In the genomic region with DNA sequence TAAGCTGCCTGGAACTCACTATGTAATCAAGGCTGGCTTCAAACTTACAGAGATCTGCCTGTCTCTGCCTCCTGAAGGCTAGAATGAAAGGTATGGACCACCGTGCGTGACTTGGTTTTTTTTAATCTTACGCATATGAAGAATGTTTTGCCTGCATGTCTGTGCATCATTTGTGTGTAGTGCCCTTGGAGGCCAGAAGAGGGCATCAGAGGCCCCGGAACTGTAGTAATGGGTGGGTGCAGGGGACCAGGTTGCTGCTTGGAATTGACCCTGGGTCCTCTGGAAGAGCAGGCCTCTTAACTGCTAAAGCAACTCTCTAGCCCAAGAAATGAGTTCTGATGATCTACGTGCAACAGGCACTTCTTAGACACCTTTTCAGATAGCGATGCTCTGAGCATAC, we compare ENCODE assay signal across 20 mouse cellular contexts. TPM values are rescaled to one million over a fixed set of nuclear protein-coding genes. Genes with fewer than 3 reads are reported as not detected.
A peak's percentile ranks its signal among the peaks of the same experiment; 100 is the strongest.
DNase-seq lines count a peak whose midpoint lies in the region; ATAC-seq and TF ChIP-seq lines count a peak whose summit lies in the region.
"Had no signal": no experiment of that assay in that cellular context is flagged by ENCODE, and none has a peak within 500 bp of the region (broad histone marks: within the 10 kb centered on the region; RNA-seq: fewer than 3 reads in every experiment).

No protein-coding gene starts in this region.

- no peak for TF ChIP-seq POLR2A in bone marrow, adult 2 months (IDR thresholded peaks at IDR 0.05; ENCODE audit: borderline replicate concordance, control insufficient read depth, low read depth, low read length)

- no peaks in the 10 kb centered on the region for H3K27me3 ChIP-seq in kidney, postnatal 0 days (ENCODE audit: insufficient read depth, low read length)
- peaks cover 14% of the 10 kb centered on the region for H3K27me3 ChIP-seq in limb, embryonic 10.5 days (ENCODE audit: low read depth, poor library complexity, severe bottlenecking)
- H3K27me3 ChIP-seq: neural tube, embryonic 12.5 days had no signal

- no peaks in the 10 kb centered on the region for H3K36me3 ChIP-seq in kidney, postnatal 0 days (ENCODE audit: insufficient read depth, low read length)
- H3K36me3 ChIP-seq in limb, embryonic 10.5 days: no peaks in the 10 kb centered on the region
- H3K36me3 ChIP-seq: embryonic facial prominence, embryonic 15.5 days; heart, embryonic 12.5 days; kidney, embryonic 15.5 days; midbrain, embryonic 12.5 days; neural tube, embryonic 12.5 days had no signal

- H3K9me3 ChIP-seq in kidney, postnatal 0 days (replicated peaks; ENCODE audit: low read length): no peaks in the 10 kb centered on the region
- H3K9me3 ChIP-seq in limb, embryonic 10.5 days (replicated peaks): no peaks in the 10 kb centered on the region
- H3K9me3 ChIP-seq: embryonic facial prominence, embryonic 15.5 days; kidney, embryonic 15.5 days; midbrain, embryonic 12.5 days; neural tube, embryonic 12.5 days had no signal

- no peaks in the 10 kb centered on the region for H3K4me1 ChIP-seq in kidney, postnatal 0 days (replicated peaks; ENCODE audit: insufficient read depth, low read length)
- no peaks in the 10 kb centered on the region for H3K4me1 ChIP-seq in bone marrow, adult 2 months (ENCODE audit: control insufficient read depth, insufficient read depth, low read length)
- H3K4me1 ChIP-seq in limb, embryonic 10.5 days: no peaks in the 10 kb centered on the region
- H3K4me1 ChIP-seq: embryonic facial prominence, embryonic 15.5 days; heart, embryonic 12.5 days had no signal

- no peak for DNase-seq in kidney, postnatal 0 days (ENCODE audit: low spot score)
- no peak for DNase-seq in kidney, adult 18-20 months
- DNase-seq in thymus, postnatal 4 days: peak; percentile 23
- no peak for DNase-seq in thymus, adult 18-20 months
- DNase-seq in limb, embryonic 10.5 days (ENCODE audit: low spot score): no peak
- no peak for DNase-seq in ovary, adult 18-20 months (ENCODE audit: low spot score)
- DNase-seq: adrenal gland, adult 2 months; gastrocnemius, postnatal 10 days; layer of hippocampus, adult 9-11 months; lung, postnatal 10 days; thymus, postnatal 36 days had no signal

- no peak overlapping the region for H3K4me2 ChIP-seq in kidney, postnatal 0 days (ENCODE audit: low read length)
- H3K4me2 ChIP-seq: embryonic facial prominence, embryonic 15.5 days; heart, embryonic 12.5 days; kidney, embryonic 15.5 days; midbrain, embryonic 12.5 days; neural tube, embryonic 12.5 days had no signal

- no peak overlapping the region for H3K9ac ChIP-seq in kidney, postnatal 0 days (ENCODE audit: low read depth, low read length)
- H3K9ac ChIP-seq: embryonic facial prominence, embryonic 15.5 days; heart, embryonic 12.5 days; kidney, embryonic 15.5 days; midbrain, embryonic 12.5 days; neural tube, embryonic 12.5 days had no signal

- TF ChIP-seq CTCF in kidney, postnatal 0 days (IDR thresholded peaks at IDR 0.05; ENCODE audit: low read depth): peak; percentile 57
- TF ChIP-seq CTCF in bone marrow, adult 2 months (IDR thresholded peaks at IDR 0.05; ENCODE audit: control insufficient read depth, insufficient read depth, low read length): peak; percentile 14; the same call in 1 of the 2 replicates

- ATAC-seq in kidney, postnatal 0 days (replicated peaks; ENCODE audit: low FRiP score, low read depth): no peak
- ATAC-seq: forebrain, embryonic 14.5 days had no signal

- no peak overlapping the region for H3K27ac ChIP-seq in kidney, postnatal 0 days
- H3K27ac ChIP-seq in bone marrow, adult 2 months (ENCODE audit: control insufficient read depth, insufficient read depth, low read depth, low read length, poor library complexity): no peak overlapping the region
- H3K27ac ChIP-seq in limb, embryonic 10.5 days: no peak overlapping the region
- H3K27ac ChIP-seq: embryonic facial prominence, embryonic 15.5 days; kidney, embryonic 15.5 days; midbrain, embryonic 12.5 days; neural tube, embryonic 12.5 days had no signal

- no peak overlapping the region for H3K4me3 ChIP-seq in kidney, postnatal 0 days (replicated peaks; ENCODE audit: low read depth, low read length)
- H3K4me3 ChIP-seq in bone marrow, adult 2 months (replicated peaks; ENCODE audit: control insufficient read depth, low read depth, low read length): no peak overlapping the region
- no peak overlapping the region for H3K4me3 ChIP-seq in limb, embryonic 10.5 days
- H3K4me3 ChIP-seq: embryonic facial prominence, embryonic 15.5 days; heart, embryonic 12.5 days; kidney, embryonic 15.5 days; midbrain, embryonic 12.5 days; neural tube, embryonic 12.5 days had no signal

- WGBS in kidney, postnatal 0 days: 78% methylated on average over 6 of the region's 6 CpGs
- WGBS in bone marrow, adult 2 months: 69% methylated on average over 6 of the region's 6 CpGs
- 78% methylated on average over 6 of the region's 6 CpGs for WGBS in limb, embryonic 10.5 days

RNA-seq across cellular contexts. Expression of a gene that starts 13.9 kb away (rescaled TPM):
- 0.12 and 0.15 TPM in 2 replicates for polyA plus RNA-seq in kidney, postnatal 0 days (2015; fragmentation: Nextera tagmentation; extraction: Ambion mirVana)
- polyA plus RNA-seq in bone marrow, adult 2 months (2011; ENCODE audit: insufficient read depth, insufficient read length, low replicate concordance, missing spikeins): not detected in 2 replicates
- not detected in 2 replicates for polyA plus RNA-seq in limb, embryonic 10.5 days (2016; fragmentation: Nextera tagmentation; extraction: Ambion mirVana)
- polyA plus RNA-seq: hindbrain, embryonic 11.5 days; kidney, embryonic 15.5 days; limb, embryonic 11.5 days had no signal

RNA-seq across cellular contexts. Expression of a gene that starts 14.7 kb away (rescaled TPM):
- polyA plus RNA-seq in kidney, postnatal 0 days (2015; fragmentation: Nextera tagmentation; extraction: Ambion mirVana): 48.1 and 49.5 TPM in 2 replicates
- polyA plus RNA-seq in bone marrow, adult 2 months (2011; ENCODE audit: insufficient read depth, insufficient read length, low replicate concordance, missing spikeins): 1.2 TPM in 1 of 2 replicates, not detected in the other
- 4.1 and 4.9 TPM in 2 replicates for polyA plus RNA-seq in limb, embryonic 10.5 days (2016; fragmentation: Nextera tagmentation; extraction: Ambion mirVana)

RNA-seq across cellular contexts. Expression of a gene that starts 52.0 kb away (rescaled TPM):
- 23.6 and 25.3 TPM in 2 replicates for polyA plus RNA-seq in kidney, postnatal 0 days (2015; fragmentation: Nextera tagmentation; extraction: Ambion mirVana)
- polyA plus RNA-seq in bone marrow, adult 2 months (2011; ENCODE audit: insufficient read depth, insufficient read length, low replicate concordance, missing spikeins): 5.8 and 7.8 TPM in 2 replicates
- 20.7 and 21.9 TPM in 2 replicates for polyA plus RNA-seq in limb, embryonic 10.5 days (2016; fragmentation: Nextera tagmentation; extraction: Ambion mirVana)

RNA-seq across cellular contexts. Expression of a gene that starts 56.4 kb away (rescaled TPM):
- 96.1 and 139 TPM in 2 replicates for polyA plus RNA-seq in kidney, postnatal 0 days (2015; fragmentation: Nextera tagmentation; extraction: Ambion mirVana)
- polyA plus RNA-seq in bone marrow, adult 2 months (2011; ENCODE audit: insufficient read depth, insufficient read length, low replicate concordance, missing spikeins): 35.7 and 48.1 TPM in 2 replicates
- 23.9 and 32.8 TPM in 2 replicates for polyA plus RNA-seq in limb, embryonic 10.5 days (2016; fragmentation: Nextera tagmentation; extraction: Ambion mirVana)
